Mouse (Mus musculus) spleen, postnatal 4 days (tissue): ENCODE results near the gene Ptgir.

Experiments
- DNase-seq, 2 experiments: peaks; one replicate each; pipeline ENCODE4 v3.0.0; 2022; ENCODE audit warnings: low spot score in 2 of 2

Ptgir gene

DNA sequence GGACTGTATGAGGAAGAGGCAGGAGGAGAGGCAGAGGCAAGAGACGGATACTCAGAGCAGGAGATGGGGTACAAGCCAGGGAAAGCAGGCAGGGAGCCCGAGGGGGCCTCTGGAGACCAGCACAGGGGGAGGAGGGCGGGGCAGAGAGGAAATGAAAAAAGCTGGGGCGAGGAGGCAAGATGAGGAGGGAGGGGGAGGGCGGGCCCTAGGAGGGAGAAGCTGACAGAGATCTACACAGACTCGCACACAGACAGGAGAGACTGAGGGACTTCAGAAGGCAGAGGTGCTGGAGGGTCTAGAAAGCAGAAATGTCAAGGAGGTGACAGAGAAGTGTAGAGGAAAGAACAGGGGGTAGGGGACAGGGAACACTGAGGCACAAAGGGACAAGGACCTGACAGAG lies at the start of gene Ptgir:
Ptgir (plus strand) TSS at position 210 of the 400 bp plus-strand sequence.
- DNase-seq = no peak

GRCm38 (mm10) chr7:16858336-16858735 lies 48.0 kb upstream of the Ptgir start:
- DNase-seq = peak; percentile 51 to 85

- DNase-seq = peak; percentile 52 to 81
Observed at GRCm38 (mm10) chr7:16859902-16860651, 46.2 kb upstream of the Ptgir start.

- no peak for DNase-seq
Observed at GRCm38 (mm10) chr7:16867488-16867887, 38.8 kb upstream of the Ptgir start.

DNA sequence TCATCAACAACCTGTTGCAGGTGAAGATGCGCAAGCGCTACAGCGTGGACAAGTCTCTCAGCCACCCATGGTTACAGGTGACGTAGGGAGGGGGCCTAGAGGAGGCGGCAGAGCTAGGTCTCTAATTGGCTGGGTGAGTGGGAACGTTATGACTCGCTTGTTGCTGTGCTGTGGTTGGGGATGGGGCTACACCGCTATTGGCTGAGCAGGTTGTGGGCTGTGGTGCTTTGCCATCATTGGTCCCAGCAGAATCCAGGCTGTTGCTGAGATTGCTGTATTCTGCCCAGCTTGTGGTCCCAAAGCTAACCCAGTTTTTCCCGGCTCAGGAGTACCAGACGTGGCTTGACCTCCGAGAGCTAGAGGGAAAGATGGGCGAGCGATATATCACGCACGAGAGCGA lies 36.8 kb upstream of the Ptgir start:
- no peak for DNase-seq

GRCm38 (mm10) chr7:16871600-16871999 lies 34.7 kb upstream of the Ptgir start:
- no peak for DNase-seq

DNA sequence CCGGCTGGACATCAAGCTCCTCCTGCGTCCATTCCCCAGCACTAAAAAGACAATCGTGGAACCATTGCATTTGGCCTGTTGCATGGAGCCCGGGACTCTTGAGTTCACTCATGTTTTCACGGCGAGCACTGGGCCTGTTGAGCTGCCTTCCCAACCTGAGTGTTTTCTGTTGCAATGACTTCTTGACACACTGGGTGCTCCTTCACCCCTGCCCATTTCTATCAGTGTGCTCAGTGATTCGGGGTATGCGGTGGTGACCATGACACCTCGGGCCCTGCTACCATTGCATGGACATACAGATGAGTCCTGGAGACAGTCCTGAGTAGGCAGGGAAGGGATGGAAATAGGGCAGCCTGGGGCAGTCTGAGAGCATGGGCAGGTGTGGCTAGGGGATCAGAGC lies 33.8 kb upstream of the Ptgir start:
- DNase-seq = no peak

- no peak for DNase-seq
Observed at GRCm38 (mm10) chr7:16873392-16873791, 32.9 kb upstream of the Ptgir start.

DNA sequence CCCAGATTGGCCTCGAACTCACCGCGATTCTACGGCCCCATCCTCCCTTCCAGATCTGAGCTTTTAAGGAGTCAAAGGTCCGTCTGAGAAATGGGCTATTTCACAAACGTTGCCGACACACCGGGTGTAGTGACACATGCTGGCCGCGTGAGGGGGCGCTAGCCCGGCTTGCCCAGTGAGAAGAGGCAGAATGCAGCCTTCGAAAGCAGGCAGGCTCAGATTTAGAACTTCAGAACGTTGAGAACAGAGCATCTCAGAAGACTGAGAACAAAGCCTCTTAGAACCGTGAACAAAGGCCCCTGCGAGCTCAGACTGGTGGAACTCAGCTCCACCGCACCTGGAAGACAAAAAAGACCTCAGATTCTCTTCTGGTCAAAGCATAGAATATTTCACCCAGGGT lies 32.1 kb upstream of the Ptgir start:
- peak; percentile 77 to 93 for DNase-seq

DNA sequence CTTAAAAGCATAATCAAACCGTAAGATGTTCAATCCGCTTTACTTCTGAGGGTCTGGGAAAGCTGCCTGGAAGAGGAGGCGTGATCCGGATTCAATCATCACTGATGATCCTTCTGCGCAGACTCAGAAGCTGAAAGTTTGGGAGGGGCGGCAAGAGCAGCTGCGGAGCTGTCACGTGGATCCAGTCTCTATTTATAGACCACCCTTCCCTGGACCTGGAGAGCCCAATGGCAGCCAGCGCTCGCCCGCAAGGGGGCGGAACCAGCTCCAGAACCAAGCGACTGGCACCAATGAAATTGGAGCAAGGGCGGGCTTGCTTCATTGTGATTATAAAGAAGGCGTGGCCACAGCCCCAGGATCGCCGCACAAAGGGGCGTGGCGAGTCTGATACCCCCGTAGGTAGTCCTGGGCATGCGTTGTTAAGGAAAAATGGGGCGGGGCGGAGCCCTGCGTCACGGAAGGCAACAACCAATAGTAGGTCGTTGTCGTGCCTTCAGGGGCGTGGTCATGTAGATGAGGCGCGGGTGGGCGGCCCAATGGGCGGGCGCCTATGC lies 31.5 kb upstream of the Ptgir start:
- DNase-seq = peak; percentile 98

DNA sequence AGATGAGACGGTGACA lies 31.2 kb upstream of the Ptgir start, which contains the start of gene Dact3:
Dact3 (plus strand) TSS at position 8 of the 16 bp plus-strand sequence.
- no peak for DNase-seq

DNA sequence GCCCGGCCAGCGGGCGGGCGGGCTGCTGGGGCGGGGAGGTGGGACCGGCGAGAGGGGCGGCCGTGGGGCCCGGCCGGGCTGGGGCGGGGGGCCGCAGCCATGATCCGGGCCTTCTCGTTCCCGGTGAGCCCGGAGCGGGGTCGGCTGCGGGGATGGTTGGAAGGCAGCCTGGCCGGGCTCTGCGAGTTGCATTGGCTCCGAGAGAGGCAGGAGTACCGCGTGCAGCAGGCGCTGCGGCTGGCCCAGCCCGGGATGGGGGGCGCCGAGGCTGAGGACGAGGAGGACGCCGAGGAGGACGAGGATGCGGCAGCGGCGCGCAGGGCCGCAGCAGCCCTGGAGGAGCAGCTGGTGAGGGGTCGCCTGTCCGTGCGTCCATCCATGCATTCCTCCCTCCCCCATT lies 31.0 kb upstream of the Ptgir start:
- DNase-seq = no peak

GRCm38 (mm10) chr7:16876006-16876405 lies 30.3 kb upstream of the Ptgir start:
- DNase-seq = no peak

- DNase-seq = no peak
Observed at GRCm38 (mm10) chr7:16876608-16877007, 29.7 kb upstream of the Ptgir start.

DNA sequence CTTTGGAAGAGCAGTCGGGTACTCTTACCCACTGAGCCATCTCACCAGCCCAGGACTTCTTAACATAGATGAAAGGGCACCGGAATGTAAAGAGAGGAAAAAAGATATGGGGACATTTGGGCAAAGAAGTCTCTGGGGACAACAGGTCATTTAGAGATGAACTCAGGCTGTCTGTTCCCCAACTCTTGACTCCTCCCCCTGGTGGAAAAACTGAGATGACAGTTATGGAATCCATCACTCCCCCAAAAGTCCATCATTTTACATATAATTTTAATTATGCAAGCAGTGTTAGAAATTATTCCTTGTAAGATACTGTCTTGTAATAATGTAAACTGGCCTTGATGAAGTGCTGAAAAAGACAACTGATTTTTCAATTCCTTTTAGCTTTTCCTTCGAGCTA lies 28.6 kb upstream of the Ptgir start:
- no peak for DNase-seq

GRCm38 (mm10) chr7:16879796-16880547 lies 26.3 kb upstream of the Ptgir start:
- DNase-seq = no peak

GRCm38 (mm10) chr7:16880615-16881014 lies 25.7 kb upstream of the Ptgir start:
- no peak for DNase-seq

DNA sequence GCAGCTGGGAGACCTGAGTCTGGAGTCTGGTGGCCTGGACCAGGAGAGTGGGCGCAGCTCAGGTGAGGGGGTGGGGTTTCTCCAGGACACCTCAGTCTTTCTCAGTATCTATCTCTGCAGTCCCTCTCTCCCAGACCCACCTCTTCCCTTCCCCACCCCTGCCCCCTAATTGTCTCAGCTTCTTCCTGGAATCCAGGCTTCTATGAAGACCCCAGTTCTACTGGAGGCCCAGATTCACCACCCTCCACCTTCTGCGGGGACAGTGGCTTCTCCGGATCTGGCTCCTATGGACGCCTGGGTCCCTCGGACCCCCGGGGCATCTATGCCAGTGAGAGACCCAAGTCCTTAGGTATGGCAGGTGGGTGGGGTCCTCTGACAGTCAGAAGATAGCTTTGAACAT lies 23.1 kb upstream of the Ptgir start:
- DNase-seq = no peak

DNA sequence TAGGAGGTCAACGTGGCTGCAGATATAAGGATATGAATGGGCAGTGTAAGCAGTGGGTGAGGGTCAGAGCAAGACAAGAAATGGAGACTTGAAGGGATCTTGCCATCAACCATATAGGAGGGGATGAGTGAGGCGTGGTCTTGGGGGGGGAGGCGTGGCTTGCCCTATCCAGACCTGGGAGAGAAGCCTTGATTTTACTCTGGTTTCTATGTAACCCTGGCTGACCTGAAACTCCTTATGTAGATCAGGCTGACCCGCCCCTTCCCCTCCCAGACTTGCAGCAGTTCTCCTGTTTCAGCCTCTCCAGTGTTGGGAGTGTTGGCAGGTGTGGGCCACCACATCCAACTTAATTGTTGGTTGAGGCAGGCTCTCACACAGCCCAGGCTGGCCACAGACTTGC lies 22.0 kb upstream of the Ptgir start:
- DNase-seq = no peak

DNA sequence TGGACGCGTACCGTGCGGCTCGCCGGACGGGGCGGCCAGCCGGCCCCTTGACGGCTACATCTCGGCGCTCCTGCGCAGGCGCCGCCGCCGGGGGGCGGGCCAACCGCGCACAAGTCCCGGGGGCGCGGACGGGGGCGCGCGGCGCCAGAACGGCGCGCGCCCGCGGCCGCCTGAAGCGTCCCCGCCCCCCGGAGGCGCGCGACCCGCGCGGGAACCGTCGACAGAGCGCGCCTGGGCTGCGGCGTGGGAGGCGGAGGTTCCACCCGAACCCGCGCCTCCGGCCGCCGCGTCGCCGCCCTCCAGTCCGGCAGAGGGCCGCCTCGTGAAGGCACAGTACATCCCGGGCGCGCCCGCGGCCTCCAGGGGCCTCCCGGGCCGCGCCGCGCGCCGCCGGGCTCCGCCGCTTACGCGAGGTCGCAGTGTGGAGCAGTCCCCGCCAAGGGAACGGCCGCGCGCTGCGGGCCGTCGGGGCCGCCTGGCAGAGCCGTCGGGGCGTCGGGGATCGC lies 21.0 kb upstream of the Ptgir start:
- no peak for DNase-seq

DNA sequence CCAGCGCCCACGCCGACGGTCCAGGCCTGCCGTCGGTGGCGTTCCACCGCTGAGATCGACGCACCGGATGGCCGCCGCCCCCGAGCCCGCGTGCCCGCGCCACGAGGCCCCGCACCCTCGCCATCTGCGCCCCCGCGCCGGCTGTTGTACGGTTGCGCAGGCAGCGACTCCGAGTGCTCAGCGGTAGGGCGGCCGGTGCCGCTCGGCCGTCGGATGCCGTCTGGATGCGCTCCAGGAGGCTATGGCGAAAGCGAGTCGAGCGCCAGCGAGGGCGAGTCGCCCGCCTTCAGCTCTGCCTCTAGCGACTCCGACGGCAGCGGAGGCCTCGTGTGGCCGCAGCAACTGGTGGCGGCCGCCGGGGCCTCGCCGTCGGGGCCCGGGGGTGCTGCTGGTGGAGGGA lies 20.4 kb upstream of the Ptgir start:
- DNase-seq = no peak

DNA sequence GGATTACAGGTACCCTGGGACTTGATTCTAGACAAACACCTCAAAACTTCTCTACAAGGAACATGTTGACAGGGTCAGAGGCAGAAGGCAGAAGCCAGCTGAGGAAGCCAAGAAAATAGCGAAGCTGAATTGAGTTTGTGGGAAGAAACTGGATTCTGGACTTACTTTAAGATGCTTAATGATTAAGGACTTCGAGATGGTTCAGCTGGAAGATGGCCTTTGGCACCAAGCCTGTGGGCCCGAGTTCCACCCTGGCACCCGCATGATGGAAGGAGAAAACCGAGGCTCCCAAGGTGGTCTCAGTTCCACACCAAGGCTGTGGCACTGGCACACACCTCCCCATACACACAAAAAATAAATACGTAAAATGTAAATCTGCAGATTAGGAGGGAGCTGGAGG lies 15.8 kb upstream of the Ptgir start:
- DNase-seq = no peak

- no peak for DNase-seq
Observed at GRCm38 (mm10) chr7:16890944-16891343, 15.3 kb upstream of the Ptgir start.
